Mouse (Mus musculus) CH12.LX (cell line): Measurements from ENCODE around the gene Cd101. TPM values are rescaled to one million over a fixed set of nuclear protein-coding genes. Genes with fewer than 3 reads are reported as not detected.

Experiments used
- DNase-seq: peaks from one replicate; pipeline ENCODE4 v3.0.0-alpha.2; 2013; ENCODE audit errors: extremely low read depth
- H3K27ac ChIP-seq: 2 replicates; pipeline ENCODE4 v1.5.1; 2012; ENCODE audit warnings: low read depth, mild to moderate bottlenecking, control low read depth, moderate library complexity; ENCODE audit not compliant: insufficient read depth
- H3K27me3 ChIP-seq: replicated peaks from 2 replicates; pipeline ENCODE3; 2012; ENCODE audit warnings: inconsistent platforms
- H3K36me3 ChIP-seq, 2 experiments: replicated peaks in 1 of 2; 2 replicates each; pipeline versions ENCODE3 to v1.6.1; 2012; ENCODE audit warnings: inconsistent platforms in 1 of 2, low read length in 1 of 2, mild to moderate bottlenecking in 1 of 2, mixed read lengths in 1 of 2, moderate library complexity in 1 of 2; ENCODE audit not compliant: control insufficient read depth in 1 of 2, insufficient read depth in 1 of 2
- H3K4me1 ChIP-seq, 2 experiments: 2 replicates each; pipeline ENCODE4 v1.6.1; 2012; ENCODE audit warnings: inconsistent platforms in 1 of 2, moderate library complexity in 1 of 2; ENCODE audit not compliant: insufficient read depth in 2 of 2, control insufficient read depth in 1 of 2
- H3K4me2 ChIP-seq: 2 replicates; pipeline ENCODE4 v1.6.1; 2012; ENCODE audit warnings: low read depth, mild to moderate bottlenecking, control low read depth; ENCODE audit not compliant: poor library complexity, insufficient read depth, severe bottlenecking
- H3K4me3 ChIP-seq, 3 experiments: fragments of 150-350 bp in 1 of 3; sonication (generic) in 1 of 3; replicated peaks in 1 of 3; 2 replicates each; pipeline versions ENCODE3 to v1.5.1; 2011 to 2012; ENCODE audit warnings: low read depth in 2 of 3, low read length in 2 of 3, mild to moderate bottlenecking in 2 of 3, moderate library complexity in 2 of 3, control low read depth in 1 of 3, improper control_type of control experiment in 1 of 3, inconsistent platforms in 1 of 3, mixed read lengths in 1 of 3; ENCODE audit not compliant: poor library complexity in 1 of 3
- H3K79me2 ChIP-seq: replicated peaks from 2 replicates; pipeline ENCODE4 v1.6.1; 2012; ENCODE audit warnings: mild to moderate bottlenecking, moderate library complexity; ENCODE audit not compliant: control insufficient read depth, poor library complexity, insufficient read depth, severe bottlenecking; ENCODE audit errors: extremely low read depth
- H3K9ac ChIP-seq: 2 replicates; pipeline ENCODE4 v1.6.1; 2012; ENCODE audit warnings: low read depth, mild to moderate bottlenecking, control low read depth, moderate library complexity; ENCODE audit not compliant: insufficient read depth
- H3K9me3 ChIP-seq: replicated peaks from 2 replicates; pipeline ENCODE3; 2012; ENCODE audit warnings: low read length, inconsistent platforms, mixed read lengths
- CHD2 ChIP-seq: IDR thresholded peaks from 2 replicates; pipeline ENCODE4 v1.6.1; 2011; ENCODE audit warnings: low read length, improper control_type of control experiment
- CTCF ChIP-seq, 2 experiments: IDR thresholded peaks in 1 of 2; conservative IDR thresholded peaks in 1 of 2; 2 replicates each; pipeline ENCODE4 v1.5.1; 2011 to 2012; ENCODE audit warnings: low read depth in 2 of 2, low read length in 2 of 2, improper control_type of control experiment in 1 of 2, inconsistent platforms in 1 of 2, mild to moderate bottlenecking in 1 of 2, moderate library complexity in 1 of 2
- E2F4 ChIP-seq: IDR thresholded peaks from 2 replicates; pipeline ENCODE4 v1.6.1; 2011; ENCODE audit warnings: low read depth, low read length, improper control_type of control experiment; ENCODE audit not compliant: insufficient replicate concordance
- ELF1 ChIP-seq: IDR thresholded peaks from 2 replicates; pipeline ENCODE4 v1.6.1; 2014; ENCODE audit warnings: low read depth, mild to moderate bottlenecking, inconsistent platforms, low read length, improper control_type of control experiment
- EP300 ChIP-seq: IDR thresholded peaks from 2 replicates; pipeline ENCODE4 v1.6.1; 2011; ENCODE audit warnings: low read length, improper control_type of control experiment
- ETS1 ChIP-seq: conservative IDR thresholded peaks from 2 replicates; pipeline ENCODE4 v1.6.1; 2012; ENCODE audit warnings: low read depth, mild to moderate bottlenecking, inconsistent platforms, low read length, improper control_type of control experiment, moderate library complexity
- HCFC1 ChIP-seq: IDR thresholded peaks from 2 replicates; pipeline ENCODE4 v1.6.1; 2012; ENCODE audit warnings: low read depth, mild to moderate bottlenecking, inconsistent platforms, low read length, improper control_type of control experiment
- IRF4 ChIP-seq: IDR thresholded peaks from 2 replicates; pipeline ENCODE4 v1.6.1; 2014; ENCODE audit warnings: low read depth, mild to moderate bottlenecking, inconsistent platforms, low read length, improper control_type of control experiment
- JUND ChIP-seq: conservative IDR thresholded peaks from 2 replicates; pipeline ENCODE4 v1.6.1; 2011; ENCODE audit warnings: low read depth, low read length, improper control_type of control experiment
- KAT2A ChIP-seq: IDR thresholded peaks from 2 replicates; pipeline ENCODE4 v1.6.1; 2012; ENCODE audit warnings: low read length, improper control_type of control experiment, inconsistent platforms; ENCODE audit not compliant: insufficient replicate concordance
- MAFK ChIP-seq: IDR thresholded peaks from 2 replicates; pipeline ENCODE4 v1.6.1; 2011; ENCODE audit warnings: low read length, improper control_type of control experiment; ENCODE audit not compliant: insufficient replicate concordance
- MEF2A ChIP-seq: IDR thresholded peaks from 2 replicates; pipeline ENCODE4 v1.6.1; 2014; ENCODE audit warnings: low read depth, mild to moderate bottlenecking, inconsistent platforms, low read length, improper control_type of control experiment, borderline replicate concordance
- MXI1 ChIP-seq: IDR thresholded peaks from 2 replicates; pipeline ENCODE4 v1.6.1; 2011; ENCODE audit warnings: mild to moderate bottlenecking, low read depth, low read length, improper control_type of control experiment
- MYC ChIP-seq: IDR thresholded peaks from 2 replicates; pipeline ENCODE4 v1.6.1; 2011; ENCODE audit warnings: low read depth, mild to moderate bottlenecking, improper control_type of control experiment, low read length
- NRF1 ChIP-seq: IDR thresholded peaks from 2 replicates; pipeline ENCODE4 v1.6.1; 2014; ENCODE audit warnings: low read depth, mild to moderate bottlenecking, inconsistent platforms, low read length, improper control_type of control experiment, moderate library complexity
- PAX5 ChIP-seq: IDR thresholded peaks from 2 replicates; pipeline ENCODE4 v1.6.1; 2012; ENCODE audit warnings: low read length, inconsistent platforms, mixed read lengths
- POLR2A ChIP-seq: IDR thresholded peaks from 2 replicates; pipeline ENCODE4 v1.6.1; 2011; ENCODE audit warnings: low read depth, mild to moderate bottlenecking, improper control_type of control experiment, low read length
- POLR2AphosphoS2 ChIP-seq: IDR thresholded peaks from 2 replicates; pipeline ENCODE4 v1.6.1; 2011; ENCODE audit warnings: low read depth, low read length, improper control_type of control experiment
- RCOR1 ChIP-seq: conservative IDR thresholded peaks from 2 replicates; pipeline ENCODE4 v1.6.1; 2012; ENCODE audit warnings: low read depth, mild to moderate bottlenecking, inconsistent platforms, low read length, improper control_type of control experiment
- SIN3A ChIP-seq: IDR thresholded peaks from 2 replicates; pipeline ENCODE4 v1.6.1; 2012; ENCODE audit warnings: low read length, improper control_type of control experiment, inconsistent platforms
- SMC3 ChIP-seq: IDR thresholded peaks from 2 replicates; pipeline ENCODE4 v1.6.1; 2011; ENCODE audit warnings: low read depth, low read length, improper control_type of control experiment
- USF2 ChIP-seq: conservative IDR thresholded peaks from 2 replicates; pipeline ENCODE4 v1.6.1; 2011; ENCODE audit warnings: low read depth, low read length, improper control_type of control experiment
- ZC3H11A ChIP-seq: IDR thresholded peaks from 2 replicates; pipeline ENCODE4 v1.6.1; 2012; ENCODE audit warnings: low read depth, mild to moderate bottlenecking, inconsistent platforms, low read length, improper control_type of control experiment
- ZKSCAN1 ChIP-seq: IDR thresholded peaks from 2 replicates; pipeline ENCODE4 v1.6.1; 2012; ENCODE audit warnings: low read depth, inconsistent platforms, low read length, improper control_type of control experiment, borderline replicate concordance
- ZNF384 ChIP-seq: IDR thresholded peaks from 2 replicates; pipeline ENCODE4 v1.6.1; 2012; ENCODE audit warnings: low read depth, low read length, improper control_type of control experiment, inconsistent platforms
- dilution Hi-C: fragments of 300-500 bp; cut with MboI; formaldehyde crosslinking; loops from 2 replicates; pipeline ENCODE4 v1.14.3; 2020; ENCODE audit warnings: low sequenced_read_pairs; ENCODE audit not compliant: extremely low pct_unique_long_range_greater_than_20kb, extremely low pct_ligation_motif_present
- in situ Hi-C: fragments of 300-500 bp; cut with MboI; formaldehyde crosslinking; loops from 3 replicates; pipeline ENCODE4 v1.14.3; 2019; ENCODE audit warnings: low sequenced_read_pairs, low pct_ligation_motif_present, low pct_unique_long_range_greater_than_20kb, mixed read lengths
- polyA plus RNA-seq: library from polyadenylated mRNA; unstranded; fragments of >175 nt; gene quantifications from 2 replicates; pipeline ENCODE4 v1.2.1, GENCODE M21; 2012; ENCODE audit warnings: low read depth; ENCODE audit not compliant: insufficient read length
- total RNA-seq, 2 experiments: library from RNA; depleted of rRNA; stranded (reverse); fragments of 300-350 nt in 1 of 2; fragments of >200 nt in 1 of 2; gene quantifications; 2 replicates each; pipeline ENCODE4 v1.2.3; 2012 to 2014

Gene Cd101
- total and polyA plus RNA-seq, 3 experiments, result not detected

GRCm38 (mm10) chr3:101059214-101059613, 29.9 kb upstream of the Cd101 start:
- TF ChIP-seq ZC3H11A, result no peak
- TF ChIP-seq MEF2A, result no peak
- TF ChIP-seq IRF4, result no peak
- no peak for TF ChIP-seq ETS1
- no peak for TF ChIP-seq POLR2A
- TF ChIP-seq HCFC1, result no peak
- no peak for TF ChIP-seq RCOR1
- no peak for TF ChIP-seq ZKSCAN1
- TF ChIP-seq KAT2A, result no peak
- no peak for TF ChIP-seq E2F4
- no peak for TF ChIP-seq ZNF384
- no peak for TF ChIP-seq POLR2AphosphoS2
- TF ChIP-seq PAX5, result no peak
- no peak for TF ChIP-seq MAFK
- no peak for TF ChIP-seq CTCF (conservative IDR thresholded peaks at IDR 0.05 in 1 of 2, IDR thresholded peaks at IDR 0.05 in 1 of 2; ENCODE audit: low read depth in 2 of 2, low read length in 2 of 2)
- no peak for TF ChIP-seq MXI1
- TF ChIP-seq, all 38 proteins: peak for 0
- no peak overlapping the region for H3K4me3 ChIP-seq
- no peaks in the 10 kb centered on the region for H3K27me3 ChIP-seq
- no peak for DNase-seq
- no peaks in the 10 kb centered on the region for H3K79me2 ChIP-seq
- H3K9ac ChIP-seq, result no peak overlapping the region
- peaks cover 0 to 6% of the 10 kb centered on the region in 2 experiments; a peak in 1 of 4 replicates for H3K4me1 ChIP-seq
- in situ Hi-C loops, result no loop called here
- dilution Hi-C loops, result no loop called here
- H3K9me3 ChIP-seq, result no peaks in the 10 kb centered on the region
- H3K36me3 ChIP-seq, result no peaks in the 10 kb centered on the region
- H3K27ac ChIP-seq, result no peak overlapping the region
- no peak overlapping the region for H3K4me2 ChIP-seq

- no peak overlapping the region for H3K4me2 ChIP-seq
- H3K27me3 ChIP-seq, result no peaks in the 10 kb centered on the region
- dilution Hi-C loops, result no loop called here
- no peak overlapping the region for H3K4me3 ChIP-seq
- TF ChIP-seq HCFC1, result no peak
- no peak for TF ChIP-seq ELF1
- TF ChIP-seq JUND, result no peak
- TF ChIP-seq POLR2AphosphoS2, result no peak
- TF ChIP-seq CHD2, result no peak
- TF ChIP-seq ETS1, result no peak
- no peak for TF ChIP-seq EP300
- TF ChIP-seq ZNF384, result no peak
- no peak for TF ChIP-seq SMC3
- TF ChIP-seq CTCF (conservative IDR thresholded peaks at IDR 0.05 in 1 of 2, IDR thresholded peaks at IDR 0.05 in 1 of 2; ENCODE audit: low read depth in 2 of 2, low read length in 2 of 2), result no peak
- TF ChIP-seq USF2, result no peak
- no peak for TF ChIP-seq NRF1
- TF ChIP-seq ZKSCAN1, result no peak
- no peak for TF ChIP-seq MYC
- TF ChIP-seq SIN3A, result no peak
- no peak for TF ChIP-seq KAT2A
- no peak for TF ChIP-seq ZC3H11A
- no peaks in the 10 kb centered on the region for H3K9me3 ChIP-seq
- in situ Hi-C loops, result no loop called here
- no peak for DNase-seq
- H3K79me2 ChIP-seq, result no peaks in the 10 kb centered on the region
- no peak overlapping the region for H3K9ac ChIP-seq
- no peak overlapping the region for H3K27ac ChIP-seq
- peaks cover 0 to 6% of the 10 kb centered on the region in 2 experiments; a peak in 1 of 4 replicates for H3K4me1 ChIP-seq
- H3K36me3 ChIP-seq, result no peaks in the 10 kb centered on the region
Observed at GRCm38 (mm10) chr3:101058203-101058602, 28.8 kb upstream of the Cd101 start.
